Mouse (Mus musculus) forebrain, embryonic 15.5 days (tissue): Measurements from ENCODE around the gene Ppm1f. TPM values are rescaled to one million over a fixed set of nuclear protein-coding genes. Genes with fewer than 3 reads are reported as not detected.
"Not testable (repeated sequence)": the region's sequence is repeated elsewhere in the genome, so short reads cannot be mapped to it uniquely, and the experiment has no call there.

Experiments
- ATAC-seq: fragments of 200-750 bp; cut with Nextera tagmentation; replicated peaks from 2 replicates; pipeline ENCODE4 v1.8.0; 2017; ENCODE audit warnings: mild to moderate bottlenecking, moderate TSS enrichment, moderate library complexity
- H3K27ac ChIP-seq: fragments of 300-500 bp; sonication (generic); replicated peaks from 2 replicates; pipeline ENCODE4 v1.5.1; 2015; ENCODE audit warnings: mild to moderate bottlenecking, inconsistent platforms
- H3K27me3 ChIP-seq: fragments of 300-500 bp; sonication (generic); 2 replicates; pipeline ENCODE4 v1.6.1; 2015; ENCODE audit warnings: inconsistent platforms
- H3K36me3 ChIP-seq: fragments of 300-500 bp; sonication (generic); 2 replicates; pipeline ENCODE4 v1.6.1; 2015; ENCODE audit warnings: mild to moderate bottlenecking, inconsistent platforms
- H3K4me1 ChIP-seq: fragments of 300-500 bp; sonication (generic); 2 replicates; pipeline ENCODE4 v1.6.1; 2015; ENCODE audit warnings: inconsistent platforms
- H3K4me2 ChIP-seq: fragments of 300-500 bp; sonication (generic); replicated peaks from 2 replicates; pipeline ENCODE4 v1.6.1; 2015; ENCODE audit warnings: mild to moderate bottlenecking, inconsistent platforms
- H3K4me3 ChIP-seq: fragments of 300-500 bp; sonication (generic); 2 replicates; pipeline ENCODE4 v1.5.1; 2015; ENCODE audit warnings: mild to moderate bottlenecking, inconsistent platforms
- H3K9ac ChIP-seq: fragments of 300-500 bp; sonication (generic); replicated peaks from 2 replicates; pipeline ENCODE4 v1.6.1; 2015; ENCODE audit warnings: mild to moderate bottlenecking, inconsistent platforms
- H3K9me3 ChIP-seq: fragments of 300-500 bp; sonication (generic); 2 replicates; pipeline ENCODE4 v1.6.1; 2016; ENCODE audit warnings: inconsistent platforms
- WGBS: fragments of 180-500 bp; shearing (Covaris S2); methylation state at CpG from one replicate; pipeline ENCODE4 v1.1.7; 2015; ENCODE audit warnings: mixed read lengths; 5-methylcytosine and 5-hydroxymethylcytosine counted together
- polyA plus RNA-seq: library from polyadenylated mRNA; unstranded; fragments of >200 nt; fragmentation: Nextera tagmentation; extraction: Ambion mirVana; gene quantifications from 2 replicates; pipeline ENCODE4 v1.2.1, GENCODE M21; 2015

The Ppm1f gene
- 25.4 and 26.4 TPM in 2 replicates for polyA plus RNA-seq

DNA sequence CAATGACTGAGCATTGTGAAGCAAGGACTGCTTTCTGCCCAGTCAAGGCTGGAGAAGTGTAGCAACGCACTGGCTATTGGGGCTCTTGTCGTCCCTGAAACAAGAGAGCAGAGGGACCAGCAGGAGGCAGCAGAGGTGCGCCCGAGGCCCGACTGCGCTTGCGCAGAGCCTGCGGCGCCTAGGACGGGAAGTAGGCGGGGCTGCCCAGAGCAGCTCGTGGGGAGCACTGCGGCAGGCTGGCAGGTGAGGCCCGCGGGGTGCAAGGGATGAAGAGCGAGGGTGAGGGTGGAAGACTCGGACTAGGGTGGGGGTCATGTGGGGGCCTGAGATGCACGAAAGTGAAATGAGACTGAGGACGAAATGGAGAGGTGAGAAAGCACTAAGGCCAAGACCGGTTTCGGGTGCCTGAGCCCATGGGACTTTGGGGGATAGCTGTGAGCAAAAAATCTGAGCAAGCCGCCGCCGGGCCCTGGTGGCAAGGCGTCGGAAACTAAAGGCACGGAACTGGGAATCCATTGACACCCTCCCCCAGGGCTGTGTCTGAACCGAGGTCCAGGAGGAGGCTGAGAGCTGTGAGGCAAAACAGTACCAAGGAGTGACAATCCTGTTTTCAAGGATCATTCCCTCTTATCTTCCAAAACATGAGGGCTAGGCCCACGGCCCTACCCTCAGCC lies at the start of gene Ppm1f:
Gene Ppm1f (plus strand): TSS at position 88 of the 674 bp plus-strand sequence.
- Histone ChIP-seq H3K4me2 (peak within 1 kb of the TSS; percentile 60), H3K27me3 (no peaks in the 10 kb centered on the region), H3K36me3 (peaks cover 12% of the 10 kb centered on the region), H3K27ac (peak within 1 kb of the TSS; percentile 67), H3K9ac (peak within 1 kb of the TSS; percentile 68), H3K9me3 (no peaks in the 10 kb centered on the region), H3K4me1 (peaks cover 21% of the 10 kb centered on the region), H3K4me3 (peak within 1 kb of the TSS; percentile 63)
- ATAC-seq, result peak; percentile 93
- WGBS, result under 1% methylated on average over 29 of the region's 29 CpGs

DNA sequence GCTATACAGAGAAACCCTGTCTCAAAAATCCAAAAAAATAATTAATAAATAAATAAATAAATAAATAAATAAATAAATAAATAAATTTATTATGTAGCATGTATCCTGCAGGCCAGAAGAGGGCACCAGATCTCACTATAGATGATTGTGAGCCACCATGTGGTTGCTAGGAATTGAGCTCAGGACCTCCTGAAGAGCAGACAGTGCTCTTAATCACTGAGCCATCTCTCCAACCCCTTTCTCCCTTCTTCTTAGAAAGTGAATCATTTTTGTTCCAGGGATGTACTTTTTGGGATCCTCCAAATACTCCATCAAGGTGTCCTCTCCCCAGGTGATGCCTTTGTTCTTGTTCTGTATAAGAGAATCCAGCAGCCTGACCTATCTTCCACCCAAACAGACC lies 47.1 kb upstream of the Ppm1f start:
- H3K9ac ChIP-seq, result no peak overlapping the region
- ATAC-seq, result no peak
- no peaks in the 10 kb centered on the region for H3K36me3 ChIP-seq
- H3K27ac ChIP-seq, result no peak overlapping the region
- H3K4me3 ChIP-seq, result no peak overlapping the region
- no peaks in the 10 kb centered on the region for H3K27me3 ChIP-seq
- H3K4me2 ChIP-seq, result no peak overlapping the region
- H3K9me3 ChIP-seq, result no peaks in the 10 kb centered on the region
- H3K4me1 ChIP-seq, result no peaks in the 10 kb centered on the region

- no peaks in the 10 kb centered on the region for H3K27me3 ChIP-seq
- H3K4me1 ChIP-seq, result no peaks in the 10 kb centered on the region
- 88% methylated on average over 3 of the region's 3 CpGs for WGBS
- H3K4me2 ChIP-seq, result no peak overlapping the region
- no peak overlapping the region for H3K9ac ChIP-seq
- no peak overlapping the region for H3K4me3 ChIP-seq
- H3K27ac ChIP-seq, result no peak overlapping the region
- no peaks in the 10 kb centered on the region for H3K9me3 ChIP-seq
- H3K36me3 ChIP-seq, result no peaks in the 10 kb centered on the region
- no peak for ATAC-seq
Observed at GRCm38 (mm10) chr16:16852411-16852810, 43.9 kb upstream of the Ppm1f start.

DNA sequence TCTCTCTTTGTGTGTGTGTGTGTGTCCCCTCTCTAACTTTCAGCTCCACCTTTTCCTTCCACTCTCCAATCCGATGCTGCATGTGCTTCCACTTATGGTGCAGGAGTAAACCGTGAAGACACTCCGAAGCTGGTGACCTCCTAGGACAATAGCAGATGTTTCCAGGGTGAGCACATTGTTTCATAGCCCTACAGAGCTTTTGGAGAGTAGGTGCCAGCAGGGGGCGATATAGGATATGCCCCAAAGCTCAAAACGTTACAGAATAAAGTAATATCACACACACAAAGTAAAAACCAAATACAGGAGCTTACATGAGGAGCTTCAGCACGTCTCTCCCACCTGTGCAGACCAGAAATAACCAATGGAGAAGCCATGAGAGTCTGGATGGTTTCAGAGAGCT lies 41.4 kb upstream of the Ppm1f start:
- no peak for ATAC-seq
- no peak overlapping the region for H3K4me3 ChIP-seq
- H3K9me3 ChIP-seq, result no peaks in the 10 kb centered on the region
- 42% methylated on average over 6 of the region's 6 CpGs for WGBS
- no peaks in the 10 kb centered on the region for H3K27me3 ChIP-seq
- no peak overlapping the region for H3K9ac ChIP-seq
- no peak overlapping the region for H3K4me2 ChIP-seq
- H3K27ac ChIP-seq, result no peak overlapping the region
- H3K36me3 ChIP-seq, result no peaks in the 10 kb centered on the region
- no peaks in the 10 kb centered on the region for H3K4me1 ChIP-seq

- no peak for ATAC-seq
- Histone ChIP-seq H3K27ac (no peak overlapping the region), H3K9me3 (no peaks in the 10 kb centered on the region), H3K4me3 (no peak overlapping the region), H3K9ac (no peak overlapping the region), H3K4me1 (no peaks in the 10 kb centered on the region), H3K27me3 (no peaks in the 10 kb centered on the region), H3K36me3 (no peaks in the 10 kb centered on the region), H3K4me2 (no peak overlapping the region)
- 100% methylated on average over 1 of the region's 1 CpGs for WGBS
Observed at GRCm38 (mm10) chr16:16855541-16855940, 40.7 kb upstream of the Ppm1f start.

DNA sequence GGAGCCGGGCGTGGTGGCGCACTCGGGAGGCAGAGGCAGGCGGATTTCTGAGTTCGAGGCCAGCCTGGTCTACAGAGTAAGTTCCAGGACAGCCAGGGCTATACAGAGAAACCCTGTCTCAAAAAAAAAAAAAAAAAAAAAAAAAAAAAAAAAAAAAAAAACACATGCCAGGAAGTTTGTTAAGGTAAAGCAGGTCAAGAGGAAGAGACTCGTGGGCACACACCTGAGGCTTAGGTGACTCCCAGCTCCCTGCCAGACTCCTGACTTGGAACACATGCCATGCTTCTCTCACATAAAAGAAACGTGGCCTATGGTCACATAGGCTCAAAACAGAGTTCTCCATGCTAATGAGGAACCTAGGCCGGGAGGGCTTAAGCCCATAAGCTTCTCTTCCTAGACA lies 40.2 kb upstream of the Ppm1f start:
- not testable (repeated sequence) for H3K9ac ChIP-seq, H3K36me3 ChIP-seq, H3K9me3 ChIP-seq, H3K4me2 ChIP-seq, H3K27me3 ChIP-seq, H3K27ac ChIP-seq, ATAC-seq, H3K4me1 ChIP-seq, H3K4me3 ChIP-seq
- WGBS, result 83% methylated on average over 9 of the region's 9 CpGs

- H3K4me3 ChIP-seq, result no peak overlapping the region
- no peak overlapping the region for H3K4me2 ChIP-seq
- no peaks in the 10 kb centered on the region for H3K36me3 ChIP-seq
- no peaks in the 10 kb centered on the region for H3K27me3 ChIP-seq
- no peak overlapping the region for H3K9ac ChIP-seq
- no peak for ATAC-seq
- H3K9me3 ChIP-seq, result no peaks in the 10 kb centered on the region
- H3K27ac ChIP-seq, result no peak overlapping the region
- WGBS, result 77% methylated on average over 13 of the region's 13 CpGs
- no peaks in the 10 kb centered on the region for H3K4me1 ChIP-seq
Observed at GRCm38 (mm10) chr16:16856731-16857476, 39.4 kb upstream of the Ppm1f start.

DNA sequence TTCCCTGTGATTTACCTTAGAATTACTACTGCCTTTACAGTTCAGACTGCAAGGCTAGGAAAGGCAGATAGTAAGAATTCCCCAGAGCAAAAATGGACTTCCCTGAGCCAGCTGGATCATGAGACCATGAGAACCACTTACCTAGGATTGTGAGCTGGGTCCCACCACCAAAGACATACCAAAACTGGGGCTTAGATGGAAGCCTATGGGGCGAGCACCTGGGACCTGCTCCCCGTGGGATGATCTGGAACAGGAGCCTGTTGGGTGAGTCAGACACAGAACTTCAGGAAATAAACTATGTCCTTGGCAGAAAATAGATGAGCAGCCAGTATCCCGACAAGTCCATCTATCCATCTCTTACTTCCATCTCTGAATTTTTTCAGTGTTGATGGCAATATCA lies 34.0 kb upstream of the Ppm1f start:
- Histone ChIP-seq H3K9me3 (no peaks in the 10 kb centered on the region), H3K4me2 (no peak overlapping the region), H3K9ac (no peak overlapping the region), H3K4me3 (no peak overlapping the region), H3K27me3 (no peaks in the 10 kb centered on the region), H3K4me1 (no peaks in the 10 kb centered on the region), H3K36me3 (no peaks in the 10 kb centered on the region), H3K27ac (no peak overlapping the region)
- no peak for ATAC-seq
- WGBS, result 80% methylated on average over 3 of the region's 3 CpGs

DNA sequence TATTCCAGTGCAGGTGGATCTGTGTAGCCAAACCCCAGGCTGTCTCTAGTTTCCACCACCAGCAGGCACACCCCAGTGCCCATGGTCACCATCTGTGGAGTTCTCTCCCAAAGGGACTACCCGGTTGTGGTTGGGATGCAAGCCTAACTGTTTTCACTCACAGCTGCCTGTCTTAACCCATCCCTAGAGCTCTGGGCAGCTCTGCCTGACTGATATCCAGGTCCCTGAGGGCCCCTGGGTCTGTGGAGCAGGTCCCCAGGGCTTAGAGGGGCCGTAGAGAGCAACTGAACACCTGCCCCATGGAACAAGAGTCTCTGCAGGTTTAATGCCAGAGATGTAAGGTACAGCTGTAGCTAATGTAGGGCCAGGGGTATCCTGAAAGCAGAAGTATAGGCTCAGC lies 32.3 kb upstream of the Ppm1f start, which contains the start of gene Igll1:
Gene Igll1 (minus strand): TSS at position 8 of the 400 bp plus-strand sequence.
- Histone ChIP-seq H3K9ac (no peak within 1 kb of the TSS), H3K36me3 (no peaks in the 10 kb centered on the region), H3K27me3 (no peaks in the 10 kb centered on the region), H3K4me1 (no peaks in the 10 kb centered on the region), H3K9me3 (no peaks in the 10 kb centered on the region), H3K27ac (no peak within 1 kb of the TSS), H3K4me2 (no peak within 1 kb of the TSS), H3K4me3 (no peak within 1 kb of the TSS)
- no peak for ATAC-seq
- 68% methylated on average over 2 of the region's 2 CpGs for WGBS

DNA sequence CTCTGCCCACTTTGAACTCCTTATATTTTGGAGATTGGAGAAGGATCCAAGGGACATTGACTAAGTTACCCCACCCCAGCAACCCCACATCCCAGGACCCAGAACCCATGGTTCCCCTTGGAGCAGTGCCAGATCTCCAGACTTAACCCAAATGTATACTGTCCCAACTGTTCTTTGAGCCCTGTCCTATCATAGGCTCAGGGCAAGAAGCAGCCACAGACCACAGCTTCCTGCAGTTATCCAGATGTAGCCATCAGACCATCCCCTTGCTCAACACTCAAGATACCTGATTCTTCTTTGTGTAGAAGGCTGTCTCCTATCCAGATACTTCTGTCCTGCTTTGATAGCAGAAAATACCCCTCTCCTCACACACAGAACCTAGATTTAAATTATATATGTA lies 31.1 kb upstream of the Ppm1f start:
- Histone ChIP-seq H3K36me3 (no peaks in the 10 kb centered on the region), H3K9ac (no peak overlapping the region)

GRCm38 (mm10) chr16:16865696-16866561 lies 30.3 kb upstream of the Ppm1f start:
- WGBS, result 46% methylated on average over 5 of the region's 5 CpGs
- ATAC-seq, result no peak

More for the DNA sequence above, 31.1 kb upstream of the Ppm1f start:
- H3K27me3 ChIP-seq, result no peaks in the 10 kb centered on the region
- no peak overlapping the region for H3K4me3 ChIP-seq
- no peak for ATAC-seq
- no peak overlapping the region for H3K27ac ChIP-seq
- no peaks in the 10 kb centered on the region for H3K4me1 ChIP-seq
- H3K4me2 ChIP-seq, result no peak overlapping the region
- H3K9me3 ChIP-seq, result no peaks in the 10 kb centered on the region

GRCm38 (mm10) chr16:16870241-16870616 lies 26.0 kb upstream of the Ppm1f start:
- WGBS, result 37% methylated on average over 7 of the region's 7 CpGs
- H3K4me1 ChIP-seq, result peaks cover 15% of the 10 kb centered on the region
- 0 out of 2 replicates have a peak, but pooled peaks cover 1% of the 10 kb centered on the region for H3K36me3 ChIP-seq
- H3K4me3 ChIP-seq, result peak overlapping the region; percentile 82
- ATAC-seq, result peak; percentile 71
- H3K9ac ChIP-seq, result peak overlapping the region; percentile 85
- H3K9me3 ChIP-seq, result no peaks in the 10 kb centered on the region
- peak overlapping the region; percentile 71 for H3K4me2 ChIP-seq
- no peaks in the 10 kb centered on the region for H3K27me3 ChIP-seq
- peak overlapping the region; percentile 92 for H3K27ac ChIP-seq

More at GRCm38 (mm10) chr16:16865696-16866561, 30.3 kb upstream of the Ppm1f start:
- no peaks in the 10 kb centered on the region for H3K9me3 ChIP-seq
- no peak overlapping the region for H3K27ac ChIP-seq
- H3K4me3 ChIP-seq, result no peak overlapping the region
- H3K4me2 ChIP-seq, result no peak overlapping the region
- H3K4me1 ChIP-seq, result no peaks in the 10 kb centered on the region
- no peaks in the 10 kb centered on the region for H3K36me3 ChIP-seq
- no peaks in the 10 kb centered on the region for H3K27me3 ChIP-seq
- H3K9ac ChIP-seq, result no peak overlapping the region
